Mouse (Mus musculus) thymus, adult 2 months (tissue): ENCODE data around the gene Pknox2.

Experiments
- CTCF ChIP-seq: fragments of 200-500 bp; IDR thresholded peaks from 2 replicates; pipeline ENCODE4 v1.5.1; 2012; ENCODE audit warnings: mild to moderate bottlenecking, control low read depth, low read length, moderate library complexity, borderline replicate concordance; ENCODE audit not compliant: control insufficient read depth, poor library complexity, insufficient read depth; ENCODE audit errors: extremely low read depth
- POLR2A ChIP-seq: fragments of 200-500 bp; IDR thresholded peaks from 2 replicates; pipeline ENCODE4 v1.6.1; 2012; ENCODE audit warnings: mild to moderate bottlenecking, low read length, control low read depth, moderate library complexity; ENCODE audit not compliant: control insufficient read depth, poor library complexity, insufficient read depth; ENCODE audit errors: extremely low read depth

- TF ChIP-seq CTCF (no peak), POLR2A (no peak)
Measured at GRCm38 (mm10) chr9:37136340-37136739, 10.9 kb downstream of the Pknox2 start.
